Mouse (Mus musculus) adrenal gland, postnatal 4 days (tissue): ENCODE data around the gene Nfam1. TPM values are rescaled to one million over a fixed set of nuclear protein-coding genes. Genes with fewer than 3 reads are reported as not detected.
"Not testable (repeated sequence)": the region's sequence is repeated elsewhere in the genome, so short reads cannot be mapped to it uniquely, and the experiment has no call there.

Source experiments
- DNase-seq, 2 experiments: peaks; one replicate each; pipeline ENCODE4 v3.0.0; 2021 to 2022; ENCODE audit warnings: low spot score in 2 of 2, mixed read lengths in 2 of 2
- long read RNA-seq, 2 experiments: library from polyadenylated mRNA; stranded (forward); transcript quantifications; one replicate each; pipeline ENCODE4 v2.0.0; 2021
- total RNA-seq, 2 experiments: library from RNA; stranded (reverse); gene quantifications; 2 replicates each; pipeline ENCODE4 v1.2.3; 2021

Gene Nfam1
- 1 to 10 TPM; 3.2 to 4.7 TPM for total RNA-seq
- long read RNA-seq, experiment 1, full-length matches to known transcripts = 1 of 2 reads
- long read RNA-seq, experiment 1, partial matches to known transcripts = 0 of 2 reads
- long read RNA-seq, experiment 1, other reads (novel, unspliced or antisense) = 1 of 2 reads
- long read RNA-seq, experiment 2, full-length matches to known transcripts = 2 of 2 reads
- long read RNA-seq, experiment 2, partial matches to known transcripts = 0 of 2 reads
- long read RNA-seq, experiment 2, other reads (novel, unspliced or antisense) = 0 of 2 reads

DNA sequence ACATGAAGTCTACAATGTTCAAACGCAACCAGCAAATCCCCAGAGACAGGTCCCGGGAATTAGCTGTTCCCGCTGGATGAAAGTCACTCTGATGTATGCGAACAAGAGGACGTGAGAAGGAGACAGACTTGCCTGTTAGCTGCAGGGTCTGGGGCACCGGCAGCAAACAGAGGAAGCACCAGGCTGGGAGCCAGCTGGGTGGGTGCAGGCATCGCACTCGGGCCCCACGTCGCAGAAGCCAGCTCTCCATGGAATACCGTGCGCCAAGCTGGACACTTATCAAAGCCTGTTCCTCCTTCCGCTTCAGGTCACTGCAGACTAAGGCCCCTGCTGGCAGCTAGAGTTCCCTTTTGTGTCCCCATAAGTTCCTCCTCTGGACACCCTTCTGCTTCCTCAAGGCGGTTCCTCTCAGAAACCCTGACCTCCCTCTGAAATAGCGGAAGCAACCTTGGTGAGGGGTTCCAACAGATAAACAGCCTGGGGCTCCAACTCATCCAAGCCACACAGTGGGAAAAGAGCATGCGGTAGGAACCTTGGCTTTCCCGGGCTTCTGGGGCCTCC, at the start of gene Nfam1:
TSS of gene Nfam1 (minus strand) at position 326 of the 561 bp plus-strand sequence.
- DNase-seq = no peak

DNA sequence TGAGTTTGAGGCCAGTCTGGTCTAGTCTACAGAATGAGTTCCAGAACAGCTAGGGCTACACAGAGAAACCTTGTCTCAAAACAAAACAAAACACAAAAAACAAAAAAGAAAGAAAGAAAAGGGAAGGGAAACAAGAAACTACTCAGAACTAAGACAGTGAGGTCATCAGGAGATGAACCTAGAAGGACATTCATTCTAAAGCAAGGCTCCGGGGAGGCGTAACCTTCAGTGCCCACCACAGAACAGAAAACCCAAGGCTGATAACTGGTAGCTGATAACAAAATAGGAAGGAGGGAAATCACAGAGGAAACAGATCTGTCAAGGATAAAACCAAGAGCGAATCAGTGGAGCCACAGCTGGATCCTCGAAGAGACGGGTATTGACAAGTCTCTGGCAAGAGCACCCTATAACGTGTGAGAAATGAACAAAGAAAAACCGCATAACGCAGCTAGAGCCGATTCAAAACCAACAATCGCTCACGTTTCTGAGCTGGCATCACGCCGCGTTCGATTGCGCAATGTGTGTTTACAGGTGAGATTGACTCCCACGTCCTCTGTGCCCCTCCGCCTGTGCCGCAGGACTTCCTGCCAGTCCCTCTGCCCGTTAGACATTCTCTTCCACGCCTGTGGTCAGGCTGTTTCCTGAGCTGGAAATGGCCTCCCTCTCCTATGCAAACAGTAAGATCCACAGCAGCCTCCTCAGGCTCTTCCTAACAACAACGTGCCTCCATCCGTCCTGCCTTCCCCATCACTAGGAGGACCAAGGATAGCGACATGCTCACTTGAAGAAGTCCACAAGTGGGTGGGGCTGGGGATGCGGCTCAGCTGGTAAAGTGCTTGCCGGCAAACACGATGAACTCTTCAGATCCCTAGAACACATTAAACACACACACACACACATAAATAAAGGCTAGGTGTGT, 42.8 kb upstream of the Nfam1 start:
- no peak for DNase-seq

GRCm38 (mm10) chr15:83074179-83074578, 41.1 kb upstream of the Nfam1 start:
- DNase-seq = no peak

- DNase-seq = no peak
Observed at GRCm38 (mm10) chr15:83071752-83072151, 38.6 kb upstream of the Nfam1 start.

DNA sequence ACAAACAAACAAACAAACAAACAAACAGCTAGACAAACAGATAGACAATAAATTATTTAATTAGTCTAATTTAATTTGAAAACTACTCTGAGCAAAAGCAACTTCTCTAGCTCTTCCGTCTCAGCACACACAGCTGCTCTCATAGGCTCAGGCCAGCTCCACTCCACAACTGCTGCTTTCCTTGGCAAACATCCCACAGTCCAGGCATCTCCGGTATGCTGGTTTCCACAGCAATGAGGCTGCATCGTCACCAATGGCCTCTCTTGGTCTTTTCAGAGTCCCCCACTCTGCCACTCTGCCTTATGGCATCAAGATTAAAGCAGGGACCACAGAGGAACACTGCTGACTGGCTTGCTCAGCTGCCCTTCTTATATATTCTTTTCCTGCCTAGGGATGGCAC, 37.8 kb upstream of the Nfam1 start:
- no peak for DNase-seq

DNA sequence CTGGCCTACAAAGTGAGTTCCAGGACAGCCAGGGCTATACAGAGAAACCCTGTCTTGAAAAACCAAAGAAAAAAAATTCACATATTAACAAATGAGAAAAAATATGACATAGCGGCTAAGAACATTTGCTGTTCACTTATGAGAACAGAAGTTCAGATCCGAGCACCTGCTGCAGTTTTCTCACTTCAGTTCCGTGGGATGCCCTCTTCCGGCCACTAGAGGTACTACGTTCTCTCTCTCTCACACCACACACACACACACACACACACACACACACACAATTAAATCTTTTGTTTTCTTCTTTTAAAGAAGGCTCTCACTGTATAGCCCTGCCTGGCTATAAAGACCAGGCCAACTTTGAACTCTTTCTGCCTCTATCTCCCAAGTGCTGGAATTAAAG, 35.2 kb upstream of the Nfam1 start:
- no peak for DNase-seq

DNA sequence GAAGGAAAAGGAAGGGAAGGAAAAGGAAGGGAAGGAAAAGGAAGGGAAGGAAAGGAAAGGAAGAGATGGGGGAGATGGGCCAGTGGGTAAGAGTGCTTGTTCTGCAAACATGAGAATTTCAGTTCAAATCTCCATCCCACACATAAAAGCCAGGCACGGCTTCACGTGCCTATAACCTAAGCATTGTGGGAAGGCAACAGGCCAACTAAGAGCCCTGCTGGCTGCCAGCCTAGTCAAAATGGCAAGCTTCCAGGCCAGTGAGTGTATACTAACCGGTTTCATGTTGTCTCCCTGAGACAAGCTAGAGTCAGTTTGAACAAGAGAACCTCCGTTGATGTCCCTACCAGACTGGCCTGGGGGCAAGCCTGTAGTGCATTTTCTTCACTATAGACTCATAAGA, 32.4 kb upstream of the Nfam1 start:
- DNase-seq = peak in 1 of 2 experiments; percentile 39

- not testable (repeated sequence) for DNase-seq
Observed at GRCm38 (mm10) chr15:83062582-83062981, 29.5 kb upstream of the Nfam1 start.

- DNase-seq = no peak
Observed at GRCm38 (mm10) chr15:83061689-83062088, 28.6 kb upstream of the Nfam1 start.

GRCm38 (mm10) chr15:83059233-83059660, 26.1 kb upstream of the Nfam1 start:
- DNase-seq = no peak

DNA sequence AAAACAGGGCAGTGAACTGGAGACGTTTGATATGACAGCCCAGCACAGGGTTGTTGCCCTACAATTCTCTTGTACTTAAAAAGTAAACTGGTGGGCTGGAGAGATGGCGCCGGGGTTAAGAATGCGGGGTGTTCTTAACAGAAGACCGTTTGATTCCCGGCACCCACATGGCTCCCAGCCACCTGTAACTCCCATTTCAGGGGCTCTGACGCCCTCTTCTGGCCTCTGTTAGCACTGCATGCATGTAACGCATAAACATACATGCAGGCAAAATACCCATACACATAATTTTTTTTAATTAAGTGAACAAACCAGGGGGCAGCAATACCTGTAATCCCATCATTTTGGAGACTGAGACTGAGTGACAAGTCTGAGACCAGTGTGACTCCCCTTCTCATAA, 24.4 kb upstream of the Nfam1 start:
- DNase-seq = no peak

DNA sequence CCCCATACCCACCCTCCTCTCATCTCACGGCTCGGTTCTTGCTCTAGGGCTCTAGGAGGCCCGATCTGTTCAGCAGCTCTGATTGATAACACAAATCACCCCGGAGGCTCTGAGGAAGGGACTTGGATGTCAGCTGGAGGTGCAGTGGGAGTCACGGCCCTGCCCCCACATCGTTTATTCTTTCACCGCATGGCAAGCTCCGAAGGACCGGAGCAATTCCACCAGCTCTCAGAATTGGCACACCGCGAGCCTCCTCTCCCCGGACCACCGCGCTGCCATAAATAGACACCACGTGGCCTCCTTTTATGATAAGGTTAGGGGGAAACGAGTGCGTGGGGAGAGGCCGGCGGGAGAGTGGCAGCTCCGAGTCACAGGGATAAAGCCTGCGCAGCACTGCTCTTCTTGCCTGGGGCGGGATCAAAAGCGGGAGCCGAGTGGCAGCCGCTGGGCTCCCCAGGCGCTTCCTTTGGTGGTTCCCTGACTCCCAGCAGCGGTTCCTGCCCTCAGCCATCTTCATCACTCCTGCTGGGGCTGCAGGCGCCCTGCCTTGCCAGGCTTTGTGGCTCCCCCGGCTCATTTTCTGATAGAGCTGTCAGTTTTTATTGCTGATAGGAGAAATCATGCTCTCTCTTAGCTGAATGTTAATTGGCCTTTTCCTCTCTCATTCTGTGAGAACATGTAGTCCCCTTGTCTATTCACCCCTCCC, 23.4 kb upstream of the Nfam1 start:
- DNase-seq = no peak

- no peak for DNase-seq
Observed at GRCm38 (mm10) chr15:83055569-83055968, 22.5 kb upstream of the Nfam1 start.

GRCm38 (mm10) chr15:83053261-83053660, 20.2 kb upstream of the Nfam1 start:
- DNase-seq = no peak

- no peak for DNase-seq
Observed at GRCm38 (mm10) chr15:83052341-83053104, 19.4 kb upstream of the Nfam1 start.

DNA sequence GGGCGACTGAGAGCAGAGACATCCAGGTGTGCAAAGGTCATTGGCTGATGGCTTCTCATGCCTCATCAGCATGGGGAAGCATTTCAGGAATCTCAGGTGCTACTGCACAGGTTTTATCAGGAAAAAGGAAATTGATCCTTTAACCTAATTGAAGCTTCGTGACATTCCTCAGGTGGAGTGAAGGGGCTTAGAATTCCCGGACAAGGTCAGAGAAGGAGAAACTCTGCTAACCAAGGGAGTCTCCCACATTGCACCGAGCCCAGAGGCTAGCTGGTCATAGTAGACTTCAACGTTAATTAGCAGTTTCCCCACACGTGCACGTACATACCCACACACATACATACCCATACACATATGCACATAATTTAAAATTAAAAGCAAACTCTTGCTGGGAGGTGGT, 13.6 kb upstream of the Nfam1 start:
- no peak for DNase-seq

- no peak for DNase-seq
Observed at GRCm38 (mm10) chr15:83046308-83046707, 13.2 kb upstream of the Nfam1 start.

DNA sequence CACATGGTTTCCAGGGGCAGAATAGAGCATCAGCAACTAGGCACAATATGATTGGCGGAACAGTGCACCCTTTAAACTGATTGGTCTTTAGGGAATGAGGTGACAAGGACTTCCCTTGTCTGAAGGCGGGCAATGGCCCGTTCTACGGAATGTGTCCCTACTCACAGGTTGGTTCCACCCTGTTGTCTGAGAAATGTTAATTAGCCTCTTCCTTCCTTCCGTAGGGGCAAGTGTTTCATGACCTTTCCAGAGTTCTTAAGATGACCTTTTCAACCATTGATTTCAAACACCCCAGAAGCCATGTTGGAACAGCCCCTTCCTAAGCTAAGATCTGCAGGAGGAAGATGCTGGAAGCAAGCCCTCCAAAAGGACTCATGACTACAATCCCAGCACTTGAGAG, 12.5 kb upstream of the Nfam1 start:
- not testable (repeated sequence) for DNase-seq

DNA sequence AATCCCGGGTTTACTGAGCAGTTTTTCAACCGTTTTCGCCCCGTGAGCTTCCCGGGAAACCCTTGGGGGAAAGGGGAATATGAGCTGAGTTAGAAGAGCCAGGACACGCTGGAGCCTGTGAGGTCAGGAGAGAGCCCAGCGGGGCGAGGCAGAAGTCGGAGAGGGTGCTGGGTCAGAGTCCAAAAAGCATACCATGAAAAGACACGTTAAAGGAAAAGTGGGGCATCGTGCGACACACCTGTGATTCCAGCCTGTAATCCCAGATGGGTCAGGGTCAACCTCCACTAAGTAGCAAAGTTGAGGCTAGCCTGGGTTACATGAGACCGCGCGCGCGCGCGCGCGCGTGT, 10.2 kb upstream of the Nfam1 start:
- DNase-seq = no peak

DNA sequence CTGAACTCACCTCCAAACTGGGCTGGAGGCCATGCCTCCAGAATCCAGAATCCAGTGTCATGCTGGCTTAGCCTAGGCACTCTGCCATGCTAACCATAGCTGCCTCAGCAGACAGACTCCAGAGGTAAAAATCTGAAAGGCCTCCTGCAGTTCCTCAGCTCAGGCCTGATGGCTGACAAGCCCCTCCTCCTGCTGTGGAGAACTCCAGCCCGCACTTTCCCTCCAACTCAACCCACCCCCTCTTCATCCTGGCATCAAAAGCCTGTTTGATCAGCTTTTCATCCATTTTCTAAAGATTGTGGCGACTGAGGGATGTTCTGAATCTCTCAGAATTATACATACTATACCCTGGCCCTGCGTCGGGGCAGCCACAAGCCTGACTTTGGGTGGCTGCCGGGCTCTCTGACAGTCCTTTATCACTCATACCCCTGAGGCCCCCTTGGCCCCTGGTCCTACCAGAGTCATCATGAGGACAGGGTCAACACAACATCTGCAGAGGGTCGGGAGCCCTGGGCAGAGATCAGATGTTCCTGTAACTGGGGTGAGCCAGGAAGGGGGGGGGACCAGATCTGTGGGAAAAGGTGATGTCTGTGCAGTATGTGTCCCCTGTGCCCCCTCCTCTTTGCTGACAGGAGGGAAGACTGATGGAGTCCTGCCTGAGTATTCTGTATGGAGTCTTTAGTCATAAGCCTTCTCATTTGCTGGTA, 9.7 kb upstream of the Nfam1 start:
- DNase-seq = no peak
